Mouse (Mus musculus) CD4-positive, CD25-positive, alpha-beta regulatory T cell, adult 4 months (primary cell): ENCODE results near the gene Cacna2d3. TPM values are rescaled to one million over a fixed set of nuclear protein-coding genes. Genes with fewer than 3 reads are reported as not detected.

Source experiments
- ATAC-seq: one replicate; pipeline ENCODE4 v1.8.0; 2017
- polyA plus RNA-seq, 2 experiments: library from polyadenylated mRNA; unstranded; fragments of 100-300 nt; shearing (Covaris generic); gene quantifications; one replicate each; pipeline ENCODE4 v1.2.1; 2017

The Cacna2d3 gene
- polyA plus RNA-seq, 2 experiments from 2014 or later: not detected

DNA sequence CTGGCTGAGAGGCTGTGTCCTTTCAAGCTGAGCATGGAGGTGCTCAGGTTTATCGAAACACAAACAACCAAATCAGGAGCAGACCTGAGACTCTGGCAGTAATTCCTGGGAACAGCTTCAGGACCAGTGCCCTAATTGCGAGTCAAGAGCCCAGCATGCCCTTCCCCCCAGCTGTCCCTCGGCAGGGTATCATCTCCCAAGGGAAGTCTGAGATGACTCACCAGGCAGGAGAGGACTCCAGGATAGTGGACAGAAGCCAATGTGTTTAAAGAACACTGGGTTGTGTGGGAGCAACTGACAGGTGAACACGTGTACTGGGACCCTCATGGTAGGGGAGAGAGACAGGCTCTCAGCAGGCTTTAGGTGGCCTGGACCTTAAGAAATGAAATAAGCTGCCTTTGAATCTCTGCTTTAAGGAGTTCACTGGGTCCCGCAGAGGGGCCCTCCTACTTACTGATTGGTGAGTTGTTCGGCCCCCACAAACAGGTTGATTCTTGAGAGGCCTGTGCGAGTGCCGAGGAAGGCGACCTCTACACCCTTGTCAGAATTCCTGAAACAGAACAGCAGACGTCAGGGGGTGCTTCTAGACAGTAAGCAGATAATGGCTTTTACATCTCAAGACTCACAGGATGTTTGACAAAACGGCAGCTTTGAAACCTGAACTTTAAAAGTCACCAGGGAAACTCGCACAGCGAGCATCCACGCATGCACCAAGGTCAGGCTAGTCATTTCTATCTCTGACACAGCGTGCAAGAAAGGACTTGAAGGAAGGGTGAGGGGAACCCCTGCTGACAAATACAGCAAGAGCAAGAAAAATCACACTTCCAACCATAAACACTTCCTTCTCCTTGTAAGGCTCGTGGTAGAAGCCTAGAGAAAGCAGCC is 669.5 kb downstream of the Cacna2d3 start:
- no peak for ATAC-seq

DNA sequence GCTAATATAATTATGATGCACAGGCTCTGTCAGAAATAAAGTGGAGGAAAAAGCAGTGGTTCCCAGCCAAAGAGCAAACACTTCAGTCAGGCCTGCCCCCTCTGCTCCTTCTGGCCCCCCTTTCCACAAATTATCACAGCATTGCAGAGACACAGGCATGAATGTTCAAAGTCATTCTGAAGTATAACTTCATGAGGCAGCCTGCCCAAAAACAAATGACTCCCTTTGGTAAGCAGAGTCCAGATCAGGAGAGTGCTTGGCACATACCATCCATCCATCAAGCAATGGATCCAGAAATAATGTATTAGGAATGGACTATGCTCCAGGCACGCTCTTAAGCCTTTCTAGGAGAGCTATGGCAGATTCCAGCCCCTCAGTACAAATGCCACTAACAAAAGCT is 679.3 kb downstream of the Cacna2d3 start:
- no peak for ATAC-seq

- ATAC-seq: no peak
These were observed 680.2 kb downstream of the Cacna2d3 start for GRCm38 (mm10) chr14:29041498-29041897.

GRCm38 (mm10) chr14:29040606-29041364 is 680.9 kb downstream of the Cacna2d3 start:
- no peak for ATAC-seq

GRCm38 (mm10) chr14:29038246-29038645 is 683.4 kb downstream of the Cacna2d3 start:
- no peak for ATAC-seq

DNA sequence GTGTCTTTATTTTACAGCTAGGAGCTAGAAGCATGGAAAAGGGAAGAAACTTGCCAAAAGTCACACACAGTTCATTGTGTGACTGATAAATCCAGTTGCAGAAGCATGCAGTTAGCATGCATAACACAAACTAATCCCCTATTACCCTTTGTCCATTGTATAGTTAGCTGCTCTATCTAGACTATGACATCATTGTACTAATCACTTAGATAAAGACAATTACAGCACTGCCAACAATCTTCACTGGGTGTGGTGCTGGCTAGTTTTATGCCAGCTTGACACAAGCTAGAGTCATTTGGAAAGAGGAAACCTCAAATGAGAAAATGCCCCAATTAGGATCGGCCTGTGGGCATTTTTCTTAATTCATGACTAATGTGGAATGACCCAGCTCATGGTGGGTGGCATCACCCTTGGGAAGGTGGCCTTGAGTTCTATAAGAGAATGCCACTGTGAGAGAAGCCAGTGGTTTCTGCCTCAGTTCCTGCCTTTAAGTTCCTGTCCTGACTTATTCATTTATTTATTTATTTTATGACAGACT is 689.7 kb downstream of the Cacna2d3 start:
- ATAC-seq: no peak

DNA sequence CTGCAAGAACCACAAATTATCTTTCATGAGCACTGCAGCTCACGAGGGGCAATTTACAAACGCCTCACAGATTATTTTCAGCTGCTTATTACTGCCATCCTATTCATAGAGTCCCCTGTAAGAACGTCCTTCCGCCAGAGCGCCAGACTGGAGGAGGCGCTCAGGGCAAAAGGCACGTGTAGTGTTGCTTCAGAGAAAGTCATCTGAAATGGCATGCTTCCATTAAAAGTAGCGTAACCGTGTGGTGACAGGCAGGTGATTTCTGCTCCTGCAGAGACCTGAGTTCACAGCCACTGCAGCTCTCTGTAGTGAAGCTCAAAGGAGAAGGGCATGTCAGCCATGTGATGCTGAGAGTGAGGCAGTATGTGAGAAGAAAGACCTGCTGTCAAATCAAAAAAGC is 691.1 kb downstream of the Cacna2d3 start:
- no peak for ATAC-seq

- ATAC-seq: no peak
These were observed 691.7 kb downstream of the Cacna2d3 start for GRCm38 (mm10) chr14:29029896-29030420.

GRCm38 (mm10) chr14:29029107-29029469 is 692.6 kb downstream of the Cacna2d3 start:
- ATAC-seq: no peak

GRCm38 (mm10) chr14:29028391-29029106 is 693.1 kb downstream of the Cacna2d3 start:
- no peak for ATAC-seq

GRCm38 (mm10) chr14:29027276-29027675 is 694.4 kb downstream of the Cacna2d3 start:
- no peak for ATAC-seq

DNA sequence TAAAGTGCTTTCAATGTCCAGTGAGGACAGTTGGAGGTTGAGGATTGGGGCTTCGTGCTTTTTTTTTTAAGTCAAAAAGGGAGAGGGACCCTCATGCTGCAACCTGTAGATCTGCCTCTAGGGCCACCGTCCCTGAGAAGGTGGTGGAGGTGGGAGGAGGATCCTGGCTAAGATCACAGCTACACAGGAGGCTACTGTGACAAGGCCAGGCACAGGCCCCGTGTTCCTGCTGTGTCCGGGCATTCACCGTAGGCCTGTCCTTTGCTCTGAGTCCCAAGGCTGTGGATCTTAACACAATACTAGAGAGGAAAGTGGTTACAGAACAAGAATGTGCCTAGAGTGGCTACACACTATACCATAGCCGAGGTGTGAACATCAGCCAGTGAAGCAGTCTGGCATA is 696.3 kb downstream of the Cacna2d3 start:
- no peak for ATAC-seq

DNA sequence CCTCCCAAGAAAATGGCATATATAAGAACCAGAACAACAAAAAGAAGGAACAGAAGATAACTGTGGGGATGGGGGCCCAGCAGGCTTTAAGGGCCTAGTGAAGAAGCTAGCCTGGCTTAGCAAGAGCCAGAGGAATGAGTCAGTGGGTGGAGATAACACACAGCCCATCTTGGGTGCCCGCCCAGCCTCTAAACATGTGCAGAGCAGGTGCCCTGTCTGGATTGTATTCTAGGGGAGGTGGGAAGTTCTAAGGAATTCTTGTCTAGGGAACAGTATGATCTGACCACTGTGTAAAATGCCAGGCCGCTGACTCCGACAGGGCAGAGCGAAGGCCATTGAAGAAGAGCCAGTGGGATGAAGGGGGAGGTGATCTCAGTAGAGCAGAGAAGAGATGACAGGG is 698.4 kb downstream of the Cacna2d3 start:
- ATAC-seq: no peak

DNA sequence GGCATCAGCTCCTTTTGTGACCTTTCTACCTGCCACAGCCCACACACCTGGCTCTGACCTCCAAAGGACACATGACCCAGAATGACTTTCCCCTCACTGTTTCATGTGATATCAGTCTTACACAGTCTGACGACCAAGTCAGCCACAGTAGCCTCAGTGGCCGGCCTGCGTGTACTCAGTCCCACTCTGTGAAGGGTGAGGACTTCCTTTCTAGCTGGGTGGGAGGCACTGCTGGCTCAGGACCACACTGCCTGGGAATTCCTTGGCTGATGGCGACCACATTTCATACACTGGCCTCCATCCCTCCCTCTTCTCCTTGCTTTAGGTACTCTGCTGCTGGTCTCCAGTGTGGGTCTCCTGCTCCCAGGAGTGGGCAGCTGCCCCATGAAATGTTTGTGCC is 700.4 kb downstream of the Cacna2d3 start:
- no peak for ATAC-seq

- no peak for ATAC-seq
These were observed 703.2 kb downstream of the Cacna2d3 start for GRCm38 (mm10) chr14:29018316-29019000.

GRCm38 (mm10) chr14:29017883-29018282 is 703.8 kb downstream of the Cacna2d3 start, which contains the start of gene Lrtm1:
Gene Lrtm1 (plus strand): TSS chr14:29018208.
- ATAC-seq: no peak

DNA sequence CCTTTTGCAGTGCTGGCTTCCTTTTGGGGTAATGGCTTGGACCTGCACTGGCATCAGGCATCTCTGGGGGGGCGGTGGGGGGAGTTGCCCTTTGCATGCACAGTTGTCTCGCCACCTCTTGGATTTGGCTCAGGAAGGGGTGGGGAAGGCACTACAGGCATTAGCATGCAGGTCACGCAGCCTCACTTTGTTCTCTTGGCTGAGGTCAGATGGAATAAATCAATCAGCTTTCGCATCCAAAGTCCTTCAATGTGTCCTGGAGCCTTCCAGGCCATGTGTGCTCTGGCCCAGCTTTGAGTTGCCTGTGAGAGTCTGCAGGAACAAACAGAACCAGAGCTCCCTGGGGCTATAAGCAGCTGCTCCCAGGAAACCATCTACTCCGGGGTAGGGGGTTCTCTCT is 705.8 kb downstream of the Cacna2d3 start:
- no peak for ATAC-seq

GRCm38 (mm10) chr14:29014680-29015079 is 707.0 kb downstream of the Cacna2d3 start:
- no peak for ATAC-seq

- no peak for ATAC-seq
These were observed 708.5 kb downstream of the Cacna2d3 start for GRCm38 (mm10) chr14:29013161-29013560.

DNA sequence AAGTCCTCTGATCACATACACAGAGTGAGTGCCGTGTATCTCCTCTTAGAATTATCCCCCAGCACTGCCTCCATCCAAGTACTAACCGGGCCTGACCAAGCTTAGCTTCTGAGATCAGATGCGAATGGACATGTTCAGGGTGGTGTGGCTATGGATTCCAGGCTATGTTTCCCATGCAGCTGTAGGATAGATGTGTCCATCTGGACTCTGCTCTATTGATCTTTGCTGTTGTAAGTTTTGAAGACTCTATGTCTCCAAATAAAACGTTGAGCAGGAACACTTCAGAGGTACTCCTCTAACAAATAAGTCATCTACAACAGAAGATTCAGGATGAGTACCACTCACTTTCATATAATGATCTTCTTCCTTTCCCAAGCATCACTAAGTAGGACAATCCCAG is 712.0 kb downstream of the Cacna2d3 start:
- ATAC-seq: no peak

- no peak for ATAC-seq
These were observed 716.3 kb downstream of the Cacna2d3 start for GRCm38 (mm10) chr14:29005228-29005840.

- ATAC-seq: no peak
These were observed 725.1 kb downstream of the Cacna2d3 start for GRCm38 (mm10) chr14:28996569-28996968.
